Mouse (Mus musculus) testis, adult 2 months (tissue): ENCODE measurements around the gene Zfp575. TPM values are rescaled to one million over a fixed set of nuclear protein-coding genes. Genes with fewer than 3 reads are reported as not detected.

Experiments
- H3K27ac ChIP-seq: fragments of 200-500 bp; 2 replicates; pipeline ENCODE4 v1.5.1; 2012; ENCODE audit warnings: low read depth, low read length; ENCODE audit not compliant: control insufficient read depth, insufficient read depth
- H3K27me3 ChIP-seq: fragments of 200-500 bp; 2 replicates; pipeline ENCODE4 v1.6.1; 2012; ENCODE audit warnings: mild to moderate bottlenecking, low read length, moderate library complexity; ENCODE audit not compliant: control insufficient read depth, insufficient read depth
- H3K36me3 ChIP-seq: fragments of 200-500 bp; 2 replicates; pipeline ENCODE4 v1.6.1; 2012; ENCODE audit warnings: mild to moderate bottlenecking, low read length; ENCODE audit not compliant: control insufficient read depth, insufficient read depth
- H3K4me1 ChIP-seq: fragments of 200-500 bp; 2 replicates; pipeline ENCODE4 v1.6.1; 2012; ENCODE audit warnings: low read length; ENCODE audit not compliant: control insufficient read depth, insufficient read depth
- H3K4me3 ChIP-seq: fragments of 200-500 bp; 2 replicates; pipeline ENCODE4 v1.5.1; 2012; ENCODE audit warnings: low read depth, mild to moderate bottlenecking, low read length, moderate library complexity, mixed read lengths; ENCODE audit not compliant: control insufficient read depth
- CTCF ChIP-seq: fragments of 200-500 bp; IDR thresholded peaks from 2 replicates; pipeline ENCODE4 v1.5.1; 2012; ENCODE audit warnings: low read depth, mild to moderate bottlenecking, inconsistent platforms, low read length, moderate library complexity; ENCODE audit not compliant: control insufficient read depth, insufficient read depth, insufficient replicate concordance
- POLR2A ChIP-seq: fragments of 200-500 bp; IDR thresholded peaks from 2 replicates; pipeline ENCODE4 v1.6.1; 2012; ENCODE audit warnings: low read depth, mild to moderate bottlenecking, inconsistent platforms, low read length, moderate library complexity; ENCODE audit not compliant: control insufficient read depth
- polyA plus RNA-seq: library from polyadenylated mRNA; depleted of rRNA; stranded (reverse); fragments of >200 nt; gene quantifications from 2 replicates; pipeline ENCODE4 v1.2.3, GENCODE M21; 2012

Zfp575 gene
- polyA plus RNA-seq, 1 experiment = 0.04 TPM

DNA sequence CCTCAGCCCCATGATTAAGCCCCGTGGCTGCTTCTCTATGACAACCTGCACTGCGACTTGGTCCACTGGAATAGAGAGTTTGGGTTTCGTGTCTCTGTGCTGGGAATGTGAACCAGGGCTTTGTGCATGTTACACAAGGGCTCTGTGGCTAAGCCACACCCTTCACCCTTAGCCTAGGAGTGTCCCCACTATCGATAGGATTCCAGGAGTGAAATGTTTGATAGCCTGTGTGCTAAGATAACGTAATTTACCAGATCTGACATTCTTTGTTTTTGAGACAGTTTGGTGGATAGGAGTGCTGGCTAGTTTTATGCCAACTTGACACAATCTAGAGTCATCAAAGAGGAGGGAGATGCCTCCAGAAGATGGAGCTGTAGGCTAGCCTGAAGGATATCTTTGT is 4.3 kb upstream of the Zfp575 start:
- Histone ChIP-seq H3K27ac (no peak overlapping the region), H3K4me3 (no peak overlapping the region), H3K4me1 (peaks cover 14% of the 10 kb centered on the region), H3K36me3 (no peaks in the 10 kb centered on the region), H3K27me3 (no peaks in the 10 kb centered on the region; the same call in 1 of the 2 replicates)
- no peak for TF ChIP-seq POLR2A
- TF ChIP-seq CTCF = no peak

DNA sequence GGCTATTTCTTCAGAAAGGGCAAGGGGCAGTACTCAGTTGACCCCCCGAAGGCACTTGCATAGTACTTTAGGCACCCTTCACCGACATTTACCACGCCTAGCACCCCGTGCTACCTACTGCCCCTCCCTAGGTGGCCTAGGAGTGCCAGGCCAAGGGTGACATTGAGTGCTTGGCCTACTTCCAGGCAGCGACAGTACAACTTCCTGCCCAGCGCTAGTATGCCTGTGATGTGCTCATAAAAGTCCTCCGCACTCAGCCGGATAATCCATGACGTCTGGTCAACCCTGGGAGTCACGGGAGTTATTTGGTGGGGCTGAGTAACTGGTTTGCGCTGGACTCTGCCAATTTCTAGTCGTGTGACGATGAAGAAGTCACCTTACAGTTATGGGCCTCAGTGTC is 895 bp upstream of the Zfp575 start:
- Histone ChIP-seq H3K27me3 (no peaks in the 10 kb centered on the region), H3K4me1 (peaks cover 8% of the 10 kb centered on the region), H3K36me3 (no peaks in the 10 kb centered on the region), H3K27ac (no peak overlapping the region), H3K4me3 (no peak overlapping the region)
- TF ChIP-seq CTCF (no peak), POLR2A (no peak)

DNA sequence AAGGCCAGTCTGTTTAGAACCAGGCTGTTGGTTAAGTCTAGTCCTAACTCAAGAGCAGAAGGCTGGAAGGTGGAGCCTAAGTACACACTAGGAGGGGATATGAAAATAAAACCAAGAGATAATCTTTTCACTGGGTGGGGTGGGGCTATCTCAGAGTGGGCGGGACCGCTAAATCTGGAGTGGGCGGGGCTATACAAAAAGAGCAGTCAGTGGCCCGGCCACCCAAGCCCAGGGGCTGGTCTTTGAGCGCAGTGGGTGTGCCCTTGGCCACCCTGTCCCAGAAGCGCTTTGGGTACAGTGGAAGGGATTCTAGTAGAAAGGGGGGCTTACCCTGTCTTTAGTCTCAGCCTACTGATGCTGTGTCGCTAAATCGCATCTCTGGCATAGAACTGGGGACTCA is 613 bp downstream of the Zfp575 start:
- no peak overlapping the region for H3K4me3 ChIP-seq
- H3K36me3 ChIP-seq = no peaks in the 10 kb centered on the region
- H3K4me1 ChIP-seq = peaks cover 8% of the 10 kb centered on the region
- TF ChIP-seq POLR2A (no peak), CTCF (no peak)
- H3K27me3 ChIP-seq = no peaks in the 10 kb centered on the region
- H3K27ac ChIP-seq = no peak overlapping the region

DNA sequence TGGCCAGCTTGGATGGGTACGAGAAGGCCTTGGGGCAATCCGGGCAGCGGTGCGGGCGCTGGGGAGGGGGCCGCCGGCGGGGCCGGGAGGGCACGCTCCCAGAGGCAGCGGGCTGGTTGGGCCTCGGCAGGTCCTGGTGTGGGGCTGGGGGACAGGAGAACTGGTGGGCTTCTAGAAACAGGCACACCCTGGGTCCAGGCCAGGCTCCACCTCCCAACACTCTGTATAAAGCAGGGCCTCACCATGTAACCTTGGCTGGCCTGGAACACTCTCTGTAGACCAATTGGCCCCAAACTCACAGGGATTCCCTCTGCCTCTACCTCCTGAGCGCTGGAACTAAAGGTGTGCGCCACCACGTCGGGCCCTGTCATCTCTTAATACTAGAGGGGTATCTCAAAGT is 1.4 kb downstream of the Zfp575 start:
- H3K4me1 ChIP-seq = peaks cover 8% of the 10 kb centered on the region
- H3K4me3 ChIP-seq = no peak overlapping the region
- H3K27me3 ChIP-seq = no peaks in the 10 kb centered on the region
- no peak overlapping the region for H3K27ac ChIP-seq
- no peak for TF ChIP-seq CTCF
- TF ChIP-seq POLR2A = no peak
- no peaks in the 10 kb centered on the region for H3K36me3 ChIP-seq

DNA sequence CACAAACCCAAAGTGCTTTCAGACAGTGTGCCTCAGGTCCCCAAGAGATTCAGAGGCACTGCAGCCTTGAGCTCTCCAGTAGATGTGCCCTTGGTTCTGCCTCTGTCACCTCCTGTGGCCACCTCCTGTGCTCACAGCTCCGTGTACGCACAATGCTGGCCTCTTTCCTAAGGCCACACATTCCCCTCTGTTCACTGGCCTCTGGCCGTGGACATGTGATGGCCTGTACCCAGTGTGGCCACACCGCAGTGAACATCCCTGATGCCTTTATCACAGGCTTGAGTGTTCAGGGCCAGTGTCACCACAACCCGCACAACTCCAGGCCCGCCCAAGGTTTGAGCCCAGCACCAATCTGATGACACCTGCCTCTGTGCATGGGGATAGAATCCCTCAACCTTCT is 2.6 kb downstream of the Zfp575 start:
- H3K4me1 ChIP-seq = peaks cover 8% of the 10 kb centered on the region
- no peak overlapping the region for H3K27ac ChIP-seq

DNA sequence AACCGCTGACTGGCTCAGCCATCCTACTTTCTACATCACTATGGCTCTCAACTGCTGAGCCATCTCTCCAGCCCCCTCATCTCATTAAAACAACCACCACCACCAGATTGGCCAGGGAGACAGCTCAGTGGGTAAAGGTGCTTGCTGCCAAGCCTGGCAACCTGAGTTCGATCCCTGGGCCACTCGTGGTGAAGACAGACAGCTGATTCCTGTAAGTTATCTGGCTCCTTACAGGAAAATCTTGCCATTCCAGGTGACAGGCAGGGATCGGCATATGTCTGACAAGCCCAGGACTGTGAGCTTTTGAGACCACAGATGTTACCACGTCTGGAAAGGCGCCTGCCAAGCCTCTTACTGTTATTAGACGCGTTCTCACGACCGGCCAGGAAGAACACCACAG is 9.6 kb downstream of the Zfp575 start:
- no peaks in the 10 kb centered on the region for H3K27me3 ChIP-seq
- H3K36me3 ChIP-seq = no peaks in the 10 kb centered on the region
- H3K4me3 ChIP-seq = no peak overlapping the region
- TF ChIP-seq POLR2A (no peak), CTCF (no peak)
- no peaks in the 10 kb centered on the region for H3K4me1 ChIP-seq
- no peak overlapping the region for H3K27ac ChIP-seq

More for the DNA sequence above, 2.6 kb downstream of the Zfp575 start:
- Histone ChIP-seq H3K4me3 (no peak overlapping the region), H3K27me3 (no peaks in the 10 kb centered on the region), H3K36me3 (no peaks in the 10 kb centered on the region)
- no peak for TF ChIP-seq POLR2A
- no peak for TF ChIP-seq CTCF

DNA sequence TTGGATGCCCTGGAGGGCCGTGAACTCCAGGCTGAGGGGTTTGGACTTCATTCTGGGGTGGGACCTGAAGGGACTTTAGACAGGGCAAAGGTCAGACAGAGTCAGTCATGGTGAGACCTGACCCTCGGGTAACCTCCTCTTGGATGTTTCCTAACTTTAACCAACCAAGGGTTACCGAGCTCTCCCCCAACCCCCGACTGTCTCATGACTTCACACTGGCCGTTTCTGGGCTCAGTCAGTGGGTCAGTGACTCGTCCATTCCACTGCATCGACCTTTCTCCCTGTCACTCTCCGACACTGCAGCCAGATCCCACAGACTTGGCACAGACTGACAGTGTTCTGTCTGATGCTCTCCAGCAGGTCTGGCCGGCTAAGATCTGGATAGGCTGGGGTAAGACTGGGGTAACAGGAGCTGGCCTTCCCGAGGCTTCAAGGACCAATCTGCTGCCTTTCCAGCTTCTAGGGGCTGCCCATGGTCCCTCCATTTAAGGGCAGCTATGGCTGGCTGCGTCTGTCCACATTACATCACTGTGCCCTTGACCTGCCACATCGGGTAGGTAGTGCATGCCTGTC is 13.1 kb downstream of the Zfp575 start:
- TF ChIP-seq CTCF (no peak), POLR2A (no peak)
- H3K4me1 ChIP-seq = no peaks in the 10 kb centered on the region
- H3K27ac ChIP-seq = no peak overlapping the region
- H3K27me3 ChIP-seq = no peaks in the 10 kb centered on the region
- no peak overlapping the region for H3K4me3 ChIP-seq
- H3K36me3 ChIP-seq = no peaks in the 10 kb centered on the region

DNA sequence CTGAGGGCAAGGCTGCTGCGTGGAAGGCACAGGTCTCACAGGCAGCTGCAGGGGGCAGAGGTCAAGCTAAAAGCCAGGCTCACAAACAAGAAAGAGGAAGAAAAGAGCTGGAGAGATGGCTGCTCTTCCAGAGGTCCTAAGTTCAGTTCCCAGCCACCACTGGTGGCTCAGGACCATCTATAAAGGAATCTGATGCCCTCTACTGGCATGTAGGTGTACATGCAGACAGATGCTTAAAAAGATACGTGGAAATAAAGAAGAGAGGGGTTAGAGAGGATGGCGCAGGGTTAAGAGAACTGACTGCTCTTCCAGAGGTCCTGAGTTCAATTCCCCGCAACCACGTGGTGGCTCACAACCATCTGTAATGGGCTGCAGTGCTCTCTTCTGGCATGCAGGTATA is 15.0 kb downstream of the Zfp575 start:
- Histone ChIP-seq H3K4me3 (no peak overlapping the region), H3K36me3 (no peaks in the 10 kb centered on the region), H3K27me3 (no peaks in the 10 kb centered on the region), H3K4me1 (no peaks in the 10 kb centered on the region), H3K27ac (no peak overlapping the region)
- no peak for TF ChIP-seq CTCF
- TF ChIP-seq POLR2A = no peak
